ENCODE assay signal across 8 mouse cellular contexts in genomic region chr8:4259125-4259804, GRCm38 (mm10). TPM values are rescaled to one million over a fixed set of nuclear protein-coding genes. Genes with fewer than 3 reads are reported as not detected.
DNase-seq lines count a peak whose midpoint lies in the region; ATAC-seq lines count a peak whose summit lies in the region.

TSS of gene Ctxn1 (minus strand) at chr8:4259274.

- no peak within 1 kb of the TSS for H3K27ac ChIP-seq in brown adipose tissue, adult 24 weeks (replicated peaks; ENCODE audit: low read depth, low read length)
- H3K27ac ChIP-seq in heart, embryonic 13.5 days (replicated peaks), result peak within 1 kb of the TSS; percentile 67
- peak within 1 kb of the TSS; percentile 77 for H3K27ac ChIP-seq in liver, embryonic 13.5 days
- H3K27ac ChIP-seq in stomach, embryonic 15.5 days, result peak within 1 kb of the TSS; percentile 79

- H3K9ac ChIP-seq in heart, embryonic 13.5 days, result peak within 1 kb of the TSS; percentile 90
- H3K9ac ChIP-seq in liver, embryonic 13.5 days, result peak within 1 kb of the TSS; percentile 68
- H3K9ac ChIP-seq in stomach, embryonic 15.5 days, result peak within 1 kb of the TSS; percentile 67

- H3K9me3 ChIP-seq in heart, embryonic 13.5 days, result no peaks in the 10 kb centered on the region
- no peaks in the 10 kb centered on the region for H3K9me3 ChIP-seq in liver, embryonic 13.5 days (replicated peaks)
- no peaks in the 10 kb centered on the region for H3K9me3 ChIP-seq in stomach, embryonic 15.5 days

- WGBS in heart, embryonic 13.5 days, result 5% methylated on average over 33 of the region's 33 CpGs
- WGBS in liver, embryonic 13.5 days (ENCODE audit: insufficient replicate concordance), result 9% methylated on average over 33 of the region's 33 CpGs
- 8% methylated on average over 20 of the region's 33 CpGs for WGBS in stomach, embryonic 15.5 days

- H3K4me1 ChIP-seq in brown adipose tissue, adult 24 weeks (ENCODE audit: control insufficient read depth, insufficient read depth, insufficient read length, low read length), result peaks cover 3% of the 10 kb centered on the region; the same call in 1 of the 2 replicates
- H3K4me1 ChIP-seq in heart, embryonic 13.5 days, result peaks cover 31% of the 10 kb centered on the region
- peaks cover 27% of the 10 kb centered on the region for H3K4me1 ChIP-seq in liver, embryonic 13.5 days (replicated peaks)
- peaks cover 18% of the 10 kb centered on the region for H3K4me1 ChIP-seq in stomach, embryonic 15.5 days

- H3K4me2 ChIP-seq in heart, embryonic 13.5 days, result peak within 1 kb of the TSS; percentile 95
- peak within 1 kb of the TSS; percentile 99 for H3K4me2 ChIP-seq in liver, embryonic 13.5 days
- peak within 1 kb of the TSS; percentile 85 for H3K4me2 ChIP-seq in stomach, embryonic 15.5 days

- H3K4me3 ChIP-seq in brown adipose tissue, adult 24 weeks (ENCODE audit: insufficient read depth, low read depth, low read length), result peak within 1 kb of the TSS; percentile 47
- H3K4me3 ChIP-seq in heart, embryonic 13.5 days, result peak within 1 kb of the TSS; percentile 88
- peak within 1 kb of the TSS; percentile 68 for H3K4me3 ChIP-seq in liver, embryonic 13.5 days (replicated peaks)
- peak within 1 kb of the TSS; percentile 72 for H3K4me3 ChIP-seq in stomach, embryonic 15.5 days (replicated peaks)

- DNase-seq in CD4-positive, CD25-positive, alpha-beta regulatory T cell, adult 2 months (ENCODE audit: low read depth, low spot score), result peak; percentile 95
- peak; percentile 98 for DNase-seq in kidney, postnatal 10 days
- peak; percentile 94 for DNase-seq in liver, embryonic 13.5 days
- DNase-seq in neural tube, embryonic 10.5 days (ENCODE audit: extremely low spot score, low spot score), result peak; percentile 98

- no peaks in the 10 kb centered on the region for H3K27me3 ChIP-seq in heart, embryonic 13.5 days (replicated peaks)
- no peaks in the 10 kb centered on the region for H3K27me3 ChIP-seq in liver, embryonic 13.5 days
- no peaks in the 10 kb centered on the region for H3K27me3 ChIP-seq in stomach, embryonic 15.5 days (replicated peaks)

- ATAC-seq in erythroid progenitor cell, adult 5-6 weeks (replicated peaks; ENCODE audit: low FRiP score, poor library complexity, severe bottlenecking), result peak; percentile 93
- ATAC-seq in heart, embryonic 13.5 days (ENCODE audit: extremely low read depth, insufficient number of reproducible peaks, low FRiP score, low TSS enrichment), result peak; percentile 87
- peak; percentile 94 for ATAC-seq in liver, embryonic 13.5 days (ENCODE audit: low read depth)
- ATAC-seq in stomach, embryonic 15.5 days (ENCODE audit: insufficient read depth, low FRiP score, low read depth), result peak; percentile 94

- peaks cover 75% of the 10 kb centered on the region for H3K36me3 ChIP-seq in heart, embryonic 13.5 days
- peaks cover 70% of the 10 kb centered on the region for H3K36me3 ChIP-seq in liver, embryonic 13.5 days
- peaks cover 56% of the 10 kb centered on the region for H3K36me3 ChIP-seq in stomach, embryonic 15.5 days

RNA-seq across cellular contexts. Expression of gene Ctxn1, which starts in this region (rescaled TPM):
- polyA plus RNA-seq in brown adipose tissue, adult 24 weeks (2012; ENCODE audit: insufficient read depth, insufficient read length, missing spikeins), result 1.7 TPM in 1 of 2 replicates, not detected in the other
- not detected in 2 replicates for total RNA-seq in erythroid progenitor cell, adult 5-6 weeks (2015; ENCODE audit: low replicate concordance)
- total RNA-seq in erythroid progenitor cell, adult 5-6 weeks (2017; ENCODE audit: low replicate concordance), result 1.1 TPM in 1 of 2 replicates, not detected in the other
- polyA plus RNA-seq in heart, embryonic 13.5 days (2015; fragmentation: Nextera tagmentation; extraction: Ambion mirVana), result 35.1 and 38.4 TPM in 2 replicates
- polyA plus RNA-seq in liver, embryonic 13.5 days (2015; fragmentation: Nextera tagmentation; extraction: Ambion mirVana), result 3.0 TPM in 2 replicates
- polyA plus RNA-seq in stomach, embryonic 15.5 days (2015; fragmentation: Nextera tagmentation; extraction: Ambion mirVana), result 80.2 and 83.6 TPM in 2 replicates
